Mouse (Mus musculus): ENCODE measurements around the gene Ppm1a. TPM values are rescaled to one million over a fixed set of nuclear protein-coding genes. Genes with fewer than 3 reads are reported as not detected.

The Ppm1a gene
- total and polyA plus RNA-seq, 2 experiments: 57.8 to 108 TPM

- no peaks in the 10 kb centered on the region for H3K36me3 ChIP-seq (ENCODE audit: control insufficient read depth, insufficient read depth, low read length)
- 28% methylated on average over 5 of the region's 5 CpGs for WGBS
- H3K79me2 ChIP-seq (ENCODE audit: control insufficient read depth, insufficient read depth, low read length): no peaks in the 10 kb centered on the region
- TF ChIP-seq POLR2A (IDR thresholded peaks at IDR 0.05; ENCODE audit: extremely low read depth, insufficient read depth, low read length) (no peak), CTCF (IDR thresholded peaks at IDR 0.05; ENCODE audit: low read depth, low read length) (no peak)
- no peak overlapping the region for H3K9ac ChIP-seq (ENCODE audit: low read depth, low read length)
- no peak overlapping the region for H3K4me3 ChIP-seq (ENCODE audit: insufficient read depth, low read depth, low read length)
- H3K4me1 ChIP-seq (ENCODE audit: control insufficient read depth, insufficient read depth, low read length): peaks cover 5% of the 10 kb centered on the region; the same call in 1 of the 2 replicates
- H3K27ac ChIP-seq (replicated peaks; ENCODE audit: insufficient read depth, low read depth, low read length): no peak overlapping the region
- no peaks in the 10 kb centered on the region for H3K27me3 ChIP-seq (ENCODE audit: control insufficient read depth, insufficient read depth, low read length)
- DNase-seq (ENCODE audit: extremely low read depth, low read depth, low spot score): peak; percentile 93
Observed at GRCm38 (mm10) chr12:72721710-72722109, 35.5 kb upstream of the Ppm1a start.

GRCm38 (mm10) chr12:72723965-72724364, 33.3 kb upstream of the Ppm1a start:
- H3K36me3 ChIP-seq (ENCODE audit: control insufficient read depth, insufficient read depth, low read length): no peaks in the 10 kb centered on the region
- H3K27ac ChIP-seq (replicated peaks; ENCODE audit: insufficient read depth, low read depth, low read length): no peak overlapping the region
- no peaks in the 10 kb centered on the region for H3K79me2 ChIP-seq (ENCODE audit: control insufficient read depth, insufficient read depth, low read length)
- no peak overlapping the region for H3K4me3 ChIP-seq (ENCODE audit: insufficient read depth, low read depth, low read length)
- TF ChIP-seq CTCF (IDR thresholded peaks at IDR 0.05; ENCODE audit: low read depth, low read length) (no peak), POLR2A (IDR thresholded peaks at IDR 0.05; ENCODE audit: extremely low read depth, insufficient read depth, low read length) (no peak)
- DNase-seq (ENCODE audit: extremely low read depth, low read depth, low spot score): peak; percentile 73
- H3K4me1 ChIP-seq (ENCODE audit: control insufficient read depth, insufficient read depth, low read length): peaks cover 6% of the 10 kb centered on the region; the same call in 1 of the 2 replicates
- 13% methylated on average over 3 of the region's 3 CpGs for WGBS
- no peaks in the 10 kb centered on the region for H3K27me3 ChIP-seq (ENCODE audit: control insufficient read depth, insufficient read depth, low read length)
- no peak overlapping the region for H3K9ac ChIP-seq (ENCODE audit: low read depth, low read length)

DNA sequence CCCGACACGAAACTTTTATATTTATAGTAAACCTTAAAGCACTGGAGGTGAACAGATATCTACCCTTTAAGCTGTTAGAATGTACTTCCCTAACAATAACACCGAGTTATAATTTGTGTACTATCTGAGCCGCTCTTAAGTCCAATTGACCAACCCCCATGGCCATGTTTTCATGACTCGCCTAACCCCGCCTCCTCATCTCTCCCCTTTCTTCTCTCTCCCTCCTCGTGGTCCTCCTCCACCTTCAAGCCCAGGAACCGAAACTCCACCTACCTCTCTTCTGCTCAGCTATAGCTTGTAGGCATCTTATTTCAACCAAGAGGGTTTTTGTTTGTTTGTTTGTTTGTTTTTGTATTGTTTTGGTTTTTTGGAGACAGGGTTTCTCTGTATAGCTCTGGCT, 30.2 kb upstream of the Ppm1a start:
- no peaks in the 10 kb centered on the region for H3K79me2 ChIP-seq (ENCODE audit: control insufficient read depth, insufficient read depth, low read length)
- H3K9ac ChIP-seq (ENCODE audit: low read depth, low read length): no peak overlapping the region
- no peak for TF ChIP-seq POLR2A (IDR thresholded peaks at IDR 0.05; ENCODE audit: extremely low read depth, insufficient read depth, low read length)
- no peak for TF ChIP-seq CTCF (IDR thresholded peaks at IDR 0.05; ENCODE audit: low read depth, low read length)
- 93% methylated on average over 8 of the region's 8 CpGs for WGBS
- H3K36me3 ChIP-seq (ENCODE audit: control insufficient read depth, insufficient read depth, low read length): no peaks in the 10 kb centered on the region
- no peak overlapping the region for H3K27ac ChIP-seq (replicated peaks; ENCODE audit: insufficient read depth, low read depth, low read length)
- no peak overlapping the region for H3K4me3 ChIP-seq (ENCODE audit: insufficient read depth, low read depth, low read length)
- DNase-seq (ENCODE audit: extremely low read depth, low read depth, low spot score): no peak
- H3K4me1 ChIP-seq (ENCODE audit: control insufficient read depth, insufficient read depth, low read length): peaks cover 6% of the 10 kb centered on the region; the same call in 1 of the 2 replicates
- no peaks in the 10 kb centered on the region for H3K27me3 ChIP-seq (ENCODE audit: control insufficient read depth, insufficient read depth, low read length)

DNA sequence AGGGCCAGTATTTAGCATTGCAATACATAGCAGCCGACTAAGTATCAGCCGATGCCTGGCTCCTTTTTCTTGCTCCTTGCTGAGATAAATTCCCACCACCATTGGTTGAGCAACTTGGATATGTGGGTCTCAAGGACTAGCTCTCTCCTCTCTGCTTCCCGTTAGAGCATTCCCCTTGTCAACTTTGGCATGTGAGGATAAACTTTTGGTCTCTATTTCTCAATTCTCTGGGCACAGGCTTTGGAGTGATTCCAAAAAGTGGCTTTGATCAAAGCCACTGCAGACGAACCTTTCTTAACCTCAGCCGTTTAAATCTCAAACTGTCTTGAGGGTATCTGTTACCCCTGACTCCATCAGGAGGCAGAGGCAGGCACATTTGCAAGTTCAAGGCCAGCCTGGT, 29.6 kb upstream of the Ppm1a start:
- no peaks in the 10 kb centered on the region for H3K79me2 ChIP-seq (ENCODE audit: control insufficient read depth, insufficient read depth, low read length)
- DNase-seq (ENCODE audit: extremely low read depth, low read depth, low spot score): peak; percentile 84
- H3K9ac ChIP-seq (ENCODE audit: low read depth, low read length): no peak overlapping the region
- 25% methylated on average over 5 of the region's 5 CpGs for WGBS
- no peak for TF ChIP-seq POLR2A (IDR thresholded peaks at IDR 0.05; ENCODE audit: extremely low read depth, insufficient read depth, low read length)
- H3K27me3 ChIP-seq (ENCODE audit: control insufficient read depth, insufficient read depth, low read length): no peaks in the 10 kb centered on the region
- H3K4me1 ChIP-seq (ENCODE audit: control insufficient read depth, insufficient read depth, low read length): peaks cover 6% of the 10 kb centered on the region; the same call in 1 of the 2 replicates
- H3K4me3 ChIP-seq (ENCODE audit: insufficient read depth, low read depth, low read length): no peak overlapping the region
- H3K36me3 ChIP-seq (ENCODE audit: control insufficient read depth, insufficient read depth, low read length): no peaks in the 10 kb centered on the region
- no peak overlapping the region for H3K27ac ChIP-seq (replicated peaks; ENCODE audit: insufficient read depth, low read depth, low read length)

DNA sequence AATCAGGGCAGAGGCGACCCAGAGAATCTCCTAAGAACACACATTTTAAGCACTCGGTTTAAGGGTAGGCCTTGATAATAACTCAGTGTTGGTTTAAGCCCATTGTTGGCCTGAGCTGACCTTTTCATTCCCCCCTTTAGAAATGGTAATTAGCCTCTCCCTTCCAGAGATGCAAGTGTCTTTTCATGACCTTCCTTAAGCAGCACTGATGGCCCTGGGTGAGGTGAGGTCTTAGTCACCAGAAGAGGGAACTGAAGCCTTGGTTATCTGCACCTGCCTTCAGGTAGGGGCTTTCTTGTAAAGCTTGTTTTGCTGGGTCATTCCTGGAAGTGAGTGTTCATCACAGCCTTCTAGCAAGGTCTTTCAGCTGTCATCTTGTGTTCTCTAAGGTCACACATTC, 23.1 kb upstream of the Ppm1a start:
- Histone ChIP-seq H3K4me3 (ENCODE audit: insufficient read depth, low read depth, low read length) (no peak overlapping the region), H3K27ac (replicated peaks; ENCODE audit: insufficient read depth, low read depth, low read length) (no peak overlapping the region)

GRCm38 (mm10) chr12:72741176-72741575, 16.1 kb upstream of the Ppm1a start:
- TF ChIP-seq POLR2A (IDR thresholded peaks at IDR 0.05; ENCODE audit: extremely low read depth, insufficient read depth, low read length) (no peak), CTCF (IDR thresholded peaks at IDR 0.05; ENCODE audit: low read depth, low read length) (no peak)
- Histone ChIP-seq H3K36me3 (ENCODE audit: control insufficient read depth, insufficient read depth, low read length) (no peaks in the 10 kb centered on the region), H3K79me2 (ENCODE audit: control insufficient read depth, insufficient read depth, low read length) (no peaks in the 10 kb centered on the region), H3K4me3 (ENCODE audit: insufficient read depth, low read depth, low read length) (no peak overlapping the region), H3K27me3 (ENCODE audit: control insufficient read depth, insufficient read depth, low read length) (no peaks in the 10 kb centered on the region), H3K27ac (replicated peaks; ENCODE audit: insufficient read depth, low read depth, low read length) (no peak overlapping the region; the same call in 1 of the 2 replicates), H3K4me1 (ENCODE audit: control insufficient read depth, insufficient read depth, low read length) (no peaks in the 10 kb centered on the region; the same call in 1 of the 2 replicates), H3K9ac (ENCODE audit: low read depth, low read length) (no peak overlapping the region)
- DNase-seq (ENCODE audit: extremely low read depth, low read depth, low spot score): no peak
- 36% methylated on average over 6 of the region's 6 CpGs for WGBS

More for the DNA sequence above, 23.1 kb upstream of the Ppm1a start:
- Histone ChIP-seq H3K79me2 (ENCODE audit: control insufficient read depth, insufficient read depth, low read length) (no peaks in the 10 kb centered on the region), H3K4me1 (ENCODE audit: control insufficient read depth, insufficient read depth, low read length) (no peaks in the 10 kb centered on the region), H3K36me3 (ENCODE audit: control insufficient read depth, insufficient read depth, low read length) (no peaks in the 10 kb centered on the region), H3K9ac (ENCODE audit: low read depth, low read length) (no peak overlapping the region), H3K27me3 (ENCODE audit: control insufficient read depth, insufficient read depth, low read length) (no peaks in the 10 kb centered on the region)
- WGBS: 85% methylated on average over 2 of the region's 2 CpGs
- no peak for DNase-seq (ENCODE audit: extremely low read depth, low read depth, low spot score)
- TF ChIP-seq CTCF (IDR thresholded peaks at IDR 0.05; ENCODE audit: low read depth, low read length) (no peak), POLR2A (IDR thresholded peaks at IDR 0.05; ENCODE audit: extremely low read depth, insufficient read depth, low read length) (no peak)
